Mouse (Mus musculus): ENCODE data around the gene Inka1.

- TF ChIP-seq POLR2A (IDR thresholded peaks at IDR 0.05; ENCODE audit: insufficient read depth, low read depth, low read length) (no peak), CTCF (IDR thresholded peaks at IDR 0.05) (no peak)
Measured at GRCm38 (mm10) chr9:108017127-108017526, 31.4 kb upstream of the Inka1 start.

Data from heart, adult 2 months (tissue).